Mouse (Mus musculus): Measurements from ENCODE around the gene Saysd1.
"Not testable (repeated sequence)": the region's sequence is repeated elsewhere in the genome, so short reads cannot be mapped to it uniquely, and the experiment has no call there.

Gene Saysd1

GRCm38 (mm10) chr14:20041836-20042235 lies 96.5 kb downstream of the Saysd1 start:
- no peak for DNase-seq (ENCODE audit: low read depth, low spot score)

GRCm38 (mm10) chr14:20040976-20041375 lies 97.4 kb downstream of the Saysd1 start:
- DNase-seq (ENCODE audit: low read depth, low spot score), result no peak

GRCm38 (mm10) chr14:20039795-20040194 lies 98.5 kb downstream of the Saysd1 start:
- DNase-seq (ENCODE audit: low read depth, low spot score), result no peak

GRCm38 (mm10) chr14:20032738-20033116 lies 105.6 kb downstream of the Saysd1 start:
- DNase-seq (ENCODE audit: low read depth, low spot score), result no peak

- DNase-seq (ENCODE audit: low read depth, low spot score), result no peak
These were observed 106.2 kb downstream of the Saysd1 start for GRCm38 (mm10) chr14:20032016-20032737.

- no peak for DNase-seq (ENCODE audit: low read depth, low spot score)
These were observed 108.7 kb downstream of the Saysd1 start for GRCm38 (mm10) chr14:20029606-20030005.

GRCm38 (mm10) chr14:20027475-20027874 lies 110.9 kb downstream of the Saysd1 start:
- DNase-seq (ENCODE audit: low read depth, low spot score), result not testable (repeated sequence)
